Mouse (Mus musculus) hindbrain, embryonic 15.5 days (tissue): Measurements from ENCODE around the gene Phf1. TPM values are rescaled to one million over a fixed set of nuclear protein-coding genes. Genes with fewer than 3 reads are reported as not detected.

Experiments used
- ATAC-seq: fragments of 200-750 bp; cut with Nextera tagmentation; 2 replicates; pipeline ENCODE4 v1.8.0; 2017; ENCODE audit warnings: low read depth, moderate number of reproducible peaks, moderate TSS enrichment; ENCODE audit not compliant: low FRiP score
- H3K27ac ChIP-seq: fragments of 300-500 bp; sonication (generic); replicated peaks from 2 replicates; pipeline ENCODE4 v1.5.1; 2015; ENCODE audit warnings: mild to moderate bottlenecking, inconsistent platforms
- H3K27me3 ChIP-seq: fragments of 300-500 bp; sonication (generic); 2 replicates; pipeline ENCODE4 v1.6.1; 2015; ENCODE audit warnings: control low read depth, inconsistent platforms
- H3K36me3 ChIP-seq: fragments of 300-500 bp; sonication (generic); 2 replicates; pipeline ENCODE4 v1.6.1; 2015; ENCODE audit warnings: control low read depth, inconsistent platforms
- H3K4me1 ChIP-seq: fragments of 300-500 bp; sonication (generic); replicated peaks from 2 replicates; pipeline ENCODE4 v1.6.1; 2015; ENCODE audit warnings: control low read depth, inconsistent platforms
- H3K4me2 ChIP-seq: fragments of 300-500 bp; sonication (generic); 2 replicates; pipeline ENCODE4 v1.6.1; 2015; ENCODE audit warnings: moderate library complexity, mild to moderate bottlenecking, inconsistent platforms
- H3K4me3 ChIP-seq: fragments of 300-500 bp; sonication (generic); 2 replicates; pipeline ENCODE4 v1.5.1; 2015; ENCODE audit warnings: mild to moderate bottlenecking, inconsistent platforms
- H3K9ac ChIP-seq: fragments of 300-500 bp; sonication (generic); 2 replicates; pipeline ENCODE4 v1.6.1; 2015; ENCODE audit warnings: inconsistent platforms
- H3K9me3 ChIP-seq: fragments of 300-500 bp; sonication (generic); 2 replicates; pipeline ENCODE4 v1.6.1; 2016; ENCODE audit warnings: control low read depth, inconsistent platforms
- WGBS: fragments of 180-500 bp; shearing (Covaris S2); methylation state at CpG from one replicate; pipeline ENCODE4 v1.1.7; 2015; 5-methylcytosine and 5-hydroxymethylcytosine counted together
- polyA plus RNA-seq: library from polyadenylated mRNA; unstranded; fragments of >200 nt; fragmentation: Nextera tagmentation; extraction: Ambion mirVana; gene quantifications from 2 replicates; pipeline ENCODE4 v1.2.1, GENCODE M21; 2015

Gene Phf1
- polyA plus RNA-seq, 1 experiment from 2014 or later = 34.7 TPM

DNA sequence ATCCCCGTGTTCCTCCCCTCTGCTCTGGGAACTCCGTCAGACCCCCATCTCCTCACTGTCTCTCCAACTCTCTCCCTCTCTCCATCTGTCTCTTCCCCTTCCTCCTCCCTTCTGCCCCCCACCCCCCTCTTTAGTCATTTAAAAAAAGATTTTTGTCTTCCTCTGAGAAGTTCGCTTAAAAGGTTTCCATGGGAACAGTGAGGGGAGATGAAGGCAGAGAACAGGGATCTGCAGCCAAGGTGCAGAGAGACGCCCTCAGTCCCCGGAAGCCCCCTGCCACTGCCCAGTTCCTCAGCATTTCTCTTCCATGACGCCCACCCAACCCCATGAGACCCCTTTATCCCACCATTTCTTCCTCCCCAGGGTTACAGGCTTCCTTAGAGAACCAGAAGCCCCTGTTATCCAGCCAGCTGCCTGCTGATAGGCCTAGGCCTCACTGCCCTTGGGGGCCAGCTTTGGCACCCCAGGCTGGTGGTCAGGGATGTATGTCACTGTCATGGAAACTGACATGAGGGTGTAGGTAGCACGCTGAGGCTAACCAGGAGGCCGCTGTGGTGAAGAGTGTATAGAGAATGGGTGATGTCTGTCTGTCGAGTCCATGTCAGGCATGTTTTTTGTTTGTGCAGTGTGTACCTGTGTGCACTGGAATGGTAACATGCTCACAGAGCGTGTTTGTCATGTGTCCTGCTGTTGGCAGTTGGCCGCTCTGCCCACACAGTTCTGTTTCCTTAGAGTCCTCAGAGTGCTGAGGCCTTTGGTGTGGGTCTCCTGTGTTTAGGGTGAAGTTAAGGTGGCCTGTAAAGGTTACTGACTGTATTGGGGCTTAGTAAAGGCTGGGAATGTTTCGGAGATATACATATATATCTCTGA lies 14.6 kb downstream of the Phf1 start:
- peak overlapping the region; percentile 74 for H3K27ac ChIP-seq
- peak overlapping the region; percentile 30; the same call in 1 of the 2 replicates for H3K9ac ChIP-seq
- WGBS = 25% methylated on average over 12 of the region's 12 CpGs
- H3K27me3 ChIP-seq = no peaks in the 10 kb centered on the region
- H3K36me3 ChIP-seq = no peaks in the 10 kb centered on the region
- H3K4me2 ChIP-seq = peak overlapping the region; percentile 58
- peak overlapping the region; percentile 34 for H3K4me3 ChIP-seq
- H3K4me1 ChIP-seq = peaks cover 67% of the 10 kb centered on the region
- no peaks in the 10 kb centered on the region for H3K9me3 ChIP-seq
- no peak for ATAC-seq

DNA sequence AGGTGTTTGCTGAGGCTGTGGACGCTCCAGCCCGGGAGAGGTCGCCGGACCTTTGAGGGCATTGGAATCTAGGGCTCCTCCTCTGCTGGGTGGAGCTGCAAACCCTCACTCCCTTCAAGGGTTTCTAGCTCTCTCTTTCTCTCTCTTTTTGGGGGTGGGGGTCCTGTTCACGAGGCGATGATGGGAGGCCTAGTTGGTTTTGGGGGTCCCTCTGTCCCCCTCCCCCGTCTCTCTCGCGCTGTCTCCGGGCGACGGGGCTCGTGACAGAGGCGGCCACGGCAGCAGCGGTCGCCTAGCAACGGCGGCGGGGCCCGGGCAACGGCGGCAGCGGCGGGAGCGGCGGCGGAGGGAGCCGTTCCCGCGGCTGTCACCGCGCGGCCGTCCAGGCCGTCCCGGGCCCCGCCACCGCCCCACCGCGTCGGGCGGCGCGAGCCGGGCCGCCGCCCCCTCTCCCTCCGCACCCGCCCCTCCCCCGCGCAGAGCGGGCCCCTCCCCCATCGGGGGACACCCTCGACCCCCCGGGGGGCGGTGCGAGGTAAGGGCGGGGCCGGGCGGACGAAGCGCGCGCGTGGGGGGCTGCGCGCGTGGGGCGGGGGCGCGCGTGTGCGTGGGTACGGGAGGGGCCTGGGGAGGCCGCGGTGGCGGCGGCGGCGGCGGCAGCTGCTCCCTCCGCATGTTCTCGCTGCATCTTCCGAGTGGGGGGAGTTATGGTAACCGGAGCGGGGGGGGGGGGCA lies 15.6 kb downstream of the Phf1 start:
- 0% methylated on average over 27 of the region's 87 CpGs for WGBS
- Histone ChIP-seq H3K9ac (peak overlapping the region; percentile 74), H3K4me3 (peak overlapping the region; percentile 74)

DNA sequence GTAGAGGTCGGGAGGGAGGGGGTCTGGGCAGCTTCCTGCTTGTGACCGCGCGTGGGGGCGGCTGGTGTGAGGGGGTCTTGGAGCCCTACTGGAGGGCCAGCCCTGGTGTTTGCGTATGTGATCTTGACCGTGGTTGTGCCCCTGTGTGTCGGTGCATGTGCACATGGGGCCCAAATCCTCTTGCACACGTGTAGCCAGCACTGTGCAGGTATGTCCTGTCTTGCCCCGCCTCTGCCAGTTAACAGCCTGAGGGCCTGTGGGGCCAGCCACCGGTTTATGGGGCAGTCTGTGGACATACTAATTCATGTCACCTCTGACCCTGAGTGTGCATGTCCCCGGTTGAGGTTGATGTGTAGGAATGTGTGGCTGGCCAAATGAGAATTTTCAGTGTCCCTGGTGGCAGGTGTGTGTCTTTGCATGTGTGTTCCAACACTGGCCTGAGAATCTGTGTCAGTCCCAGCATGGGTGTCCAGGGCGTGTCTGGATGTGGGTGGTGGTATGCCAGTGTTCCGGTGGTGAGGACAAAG lies 16.3 kb downstream of the Phf1 start:
- WGBS = 3% methylated on average over 9 of the region's 14 CpGs
- H3K4me2 ChIP-seq = peak overlapping the region; percentile 85
- no peaks in the 10 kb centered on the region for H3K27me3 ChIP-seq
- H3K4me3 ChIP-seq = peak overlapping the region; percentile 74
- peaks cover 78% of the 10 kb centered on the region for H3K4me1 ChIP-seq
- no peaks in the 10 kb centered on the region for H3K36me3 ChIP-seq
- H3K9ac ChIP-seq = peak overlapping the region; percentile 74
- ATAC-seq = peak; percentile 6; the same call in 1 of the 2 replicates
- no peaks in the 10 kb centered on the region for H3K9me3 ChIP-seq
- H3K27ac ChIP-seq = peak overlapping the region; percentile 90

More for the DNA sequence above, 15.6 kb downstream of the Phf1 start:
- Histone ChIP-seq H3K27ac (peak overlapping the region; percentile 90), H3K36me3 (no peaks in the 10 kb centered on the region), H3K4me1 (peaks cover 72% of the 10 kb centered on the region), H3K9me3 (no peaks in the 10 kb centered on the region), H3K4me2 (peak overlapping the region; percentile 85), H3K27me3 (no peaks in the 10 kb centered on the region)
- no peak for ATAC-seq

DNA sequence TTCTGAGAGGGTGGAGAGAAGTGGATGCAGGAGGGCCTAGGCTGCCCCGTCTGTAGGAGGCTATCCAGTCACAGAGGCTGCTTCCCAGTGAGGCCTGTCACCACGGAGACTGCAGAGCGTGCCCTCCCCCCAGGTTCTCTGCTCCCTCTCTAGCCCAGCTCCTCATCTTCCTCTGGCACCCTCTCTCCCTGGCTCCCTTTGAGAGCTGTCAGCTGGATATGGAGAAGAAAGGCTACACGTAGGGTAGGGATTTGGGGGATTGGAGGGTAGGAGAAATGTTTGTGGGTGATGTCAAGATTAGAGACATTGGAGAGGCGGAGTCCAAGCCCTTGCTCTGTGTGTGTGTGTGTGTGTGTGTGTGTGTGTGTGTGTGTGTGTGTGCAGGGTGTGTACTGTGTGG lies 17.0 kb downstream of the Phf1 start:
- ATAC-seq = no peak
- Histone ChIP-seq H3K4me3 (peak overlapping the region; percentile 74), H3K27me3 (no peaks in the 10 kb centered on the region), H3K4me2 (peak overlapping the region; percentile 85), H3K36me3 (peaks cover 5% of the 10 kb centered on the region), H3K4me1 (peaks cover 79% of the 10 kb centered on the region), H3K9me3 (no peaks in the 10 kb centered on the region), H3K9ac (peak overlapping the region; percentile 74), H3K27ac (peak overlapping the region; percentile 90)
- 25% methylated on average over 5 of the region's 5 CpGs for WGBS

DNA sequence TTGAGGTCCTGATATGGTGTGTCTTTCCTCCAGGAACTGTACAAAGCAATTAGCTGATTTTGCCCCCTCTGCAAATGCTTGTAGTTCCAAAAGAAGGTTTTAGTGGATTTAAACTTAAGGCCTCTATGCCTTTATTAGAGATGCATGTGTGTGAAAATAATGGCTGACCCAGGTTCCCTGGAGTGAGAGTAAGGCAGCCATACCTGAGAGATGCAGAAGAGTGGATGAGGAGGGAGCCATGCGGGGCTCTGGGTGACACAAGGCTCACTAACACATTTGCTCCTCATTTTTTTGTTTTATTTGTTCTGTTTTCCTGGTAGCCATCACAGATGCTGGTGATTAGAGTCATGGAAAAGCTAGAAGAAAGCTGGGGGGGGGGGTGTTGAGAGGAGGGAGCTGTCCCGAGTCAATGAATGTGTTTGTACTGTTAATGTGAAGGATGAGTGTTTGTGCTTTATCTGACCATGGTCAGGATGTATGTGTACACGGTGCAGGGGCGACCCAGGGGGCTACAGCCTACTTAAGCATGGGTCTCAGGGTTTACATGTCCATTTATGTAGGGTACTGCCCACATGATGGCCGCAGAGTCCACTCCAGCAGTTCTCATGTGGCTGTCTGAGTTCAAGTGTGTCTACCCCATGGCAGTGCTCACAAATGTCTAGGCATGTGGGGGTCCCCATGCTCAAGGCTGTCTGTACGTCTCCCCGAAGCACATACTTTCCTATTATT lies 17.9 kb downstream of the Phf1 start:
- Histone ChIP-seq H3K9ac (peak overlapping the region; percentile 44), H3K27me3 (no peaks in the 10 kb centered on the region), H3K4me2 (peak overlapping the region; percentile 85), H3K27ac (peak overlapping the region; percentile 75), H3K4me3 (peak overlapping the region; percentile 74), H3K36me3 (peaks cover 14% of the 10 kb centered on the region), H3K9me3 (no peaks in the 10 kb centered on the region), H3K4me1 (peaks cover 75% of the 10 kb centered on the region)
- no peak for ATAC-seq
- WGBS = 29% methylated on average over 7 of the region's 7 CpGs

DNA sequence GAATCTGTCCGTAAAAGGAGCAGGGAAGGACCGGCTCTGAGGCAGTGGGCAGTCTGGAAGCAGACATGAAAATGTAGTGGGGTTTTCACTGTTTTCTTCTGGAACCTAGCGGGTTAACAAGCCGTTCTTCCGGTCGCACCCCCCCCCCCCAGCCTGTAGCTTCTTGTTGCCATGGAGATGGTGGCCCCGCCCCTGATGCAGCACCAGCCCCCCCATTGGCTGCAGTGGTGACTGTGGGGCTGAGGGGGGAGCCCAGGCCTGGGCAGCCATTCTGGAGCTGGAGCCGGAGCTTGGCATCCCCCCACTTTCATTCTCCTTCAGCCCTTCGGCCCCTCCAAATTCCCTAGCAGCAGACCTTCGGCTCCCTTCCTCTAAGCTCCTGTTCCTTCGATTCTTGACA lies 18.6 kb downstream of the Phf1 start:
- WGBS = 1% methylated on average over 10 of the region's 11 CpGs

DNA sequence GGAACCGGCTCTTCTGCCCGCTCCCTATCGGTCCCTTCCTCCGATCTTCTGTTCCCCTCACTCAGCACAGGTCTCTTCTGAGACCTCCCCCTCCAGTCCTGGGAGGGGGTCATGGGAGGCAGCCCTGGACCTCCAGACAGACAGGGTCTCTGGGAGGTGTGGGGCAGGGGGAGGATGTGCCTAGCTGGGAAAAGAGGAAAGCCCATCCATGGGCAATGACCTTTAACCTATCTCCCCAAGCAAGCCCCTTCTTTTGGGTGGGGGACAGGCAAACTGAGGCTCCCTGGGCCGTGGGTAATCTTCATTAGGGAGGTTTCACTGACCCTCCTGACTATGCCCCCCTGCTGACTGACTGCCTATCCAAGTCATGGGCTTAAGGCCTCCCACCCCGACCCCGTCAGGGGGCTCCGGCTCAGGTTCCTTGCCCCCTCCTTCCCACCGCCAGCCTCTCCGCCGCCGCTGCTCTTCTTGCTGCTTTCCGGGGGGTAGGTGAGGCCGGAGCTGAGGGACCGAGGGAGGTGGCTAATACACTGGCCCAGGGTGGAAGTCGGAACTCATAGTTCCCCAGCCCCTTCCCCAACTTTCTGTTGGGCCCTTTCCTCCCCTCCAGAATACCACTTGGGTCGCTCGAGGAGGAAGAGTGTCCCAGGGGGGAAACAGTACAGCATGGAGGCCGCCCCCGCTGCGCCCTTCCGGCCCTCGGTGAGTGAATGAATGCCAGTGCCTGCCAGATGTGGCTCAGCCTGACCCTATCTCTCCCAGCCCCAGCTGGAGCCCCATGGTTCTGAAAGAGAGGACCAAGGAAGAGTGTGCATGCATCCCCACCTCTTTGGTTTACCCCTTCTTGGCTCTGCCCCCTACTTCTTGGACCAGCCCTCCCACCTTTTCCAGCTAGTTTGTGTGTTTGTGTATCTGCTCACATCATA lies 19.4 kb downstream of the Phf1 start:
- 5% methylated on average over 23 of the region's 23 CpGs for WGBS
- ATAC-seq = peak; percentile 21; the same call in 1 of the 2 replicates
- peaks cover 60% of the 10 kb centered on the region for H3K4me1 ChIP-seq
- no peaks in the 10 kb centered on the region for H3K27me3 ChIP-seq
- H3K36me3 ChIP-seq = peaks cover 27% of the 10 kb centered on the region
- H3K4me2 ChIP-seq = peak overlapping the region; percentile 85
- H3K9ac ChIP-seq = peak overlapping the region; percentile 44
- peak overlapping the region; percentile 74 for H3K4me3 ChIP-seq
- H3K9me3 ChIP-seq = no peaks in the 10 kb centered on the region
- H3K27ac ChIP-seq = peak overlapping the region; percentile 75

More for the DNA sequence above, 18.6 kb downstream of the Phf1 start:
- Histone ChIP-seq H3K9ac (peak overlapping the region; percentile 44), H3K4me3 (peak overlapping the region; percentile 74), H3K36me3 (peaks cover 19% of the 10 kb centered on the region), H3K27me3 (no peaks in the 10 kb centered on the region), H3K4me2 (peak overlapping the region; percentile 85), H3K27ac (peak overlapping the region; percentile 75), H3K4me1 (peaks cover 68% of the 10 kb centered on the region), H3K9me3 (no peaks in the 10 kb centered on the region)
- ATAC-seq = peak; percentile 61

DNA sequence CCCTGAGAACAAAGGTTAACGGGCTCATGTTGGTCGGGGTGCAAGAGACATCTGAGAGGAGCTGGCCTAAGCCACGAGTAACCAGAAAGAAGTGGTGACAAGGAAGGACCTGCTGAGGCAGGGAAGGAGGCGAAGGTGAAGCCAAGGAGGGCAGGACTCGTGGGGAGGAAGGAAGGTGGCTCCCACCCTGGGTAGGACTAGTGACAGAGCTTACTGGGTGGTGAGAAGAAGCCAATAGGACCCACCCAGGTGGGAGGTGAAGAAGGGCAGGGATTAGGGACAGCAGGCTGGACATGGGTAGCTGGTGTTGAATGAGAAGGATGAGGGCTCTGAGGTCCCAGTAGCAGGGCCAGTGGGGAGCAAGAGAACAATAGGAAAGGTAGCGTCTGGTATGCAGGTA lies 20.3 kb downstream of the Phf1 start:
- no peak for ATAC-seq
- Histone ChIP-seq H3K9ac (peak overlapping the region; percentile 32), H3K4me3 (peak overlapping the region; percentile 74), H3K4me1 (peaks cover 53% of the 10 kb centered on the region), H3K4me2 (peak overlapping the region; percentile 85), H3K27ac (no peak overlapping the region), H3K9me3 (no peaks in the 10 kb centered on the region), H3K36me3 (peaks cover 35% of the 10 kb centered on the region), H3K27me3 (no peaks in the 10 kb centered on the region)
- WGBS = 29% methylated on average over 6 of the region's 6 CpGs

DNA sequence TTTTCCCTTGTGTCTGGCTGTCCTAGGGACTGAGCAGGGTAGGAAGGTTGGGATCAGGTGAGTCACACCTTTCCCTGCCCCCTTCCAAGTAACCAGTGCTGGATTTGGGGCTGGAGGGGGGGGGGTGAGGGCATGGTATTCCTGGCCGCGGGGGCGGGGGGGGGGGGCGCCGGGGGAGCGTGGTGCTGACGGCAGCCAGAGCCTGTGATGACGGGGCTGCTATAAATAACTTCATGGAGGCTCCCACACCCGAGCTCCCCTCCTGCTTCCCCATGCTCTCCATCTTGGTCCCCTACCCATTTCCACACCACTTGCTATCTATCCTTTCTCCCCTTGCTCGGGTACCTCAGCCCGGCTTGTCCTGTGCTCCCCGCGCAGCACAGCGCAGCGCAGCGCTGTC lies 20.9 kb downstream of the Phf1 start:
- H3K9ac ChIP-seq = peak overlapping the region; percentile 32; the same call in 1 of the 2 replicates
- ATAC-seq = no peak
- 12% methylated on average over 15 of the region's 16 CpGs for WGBS
- H3K4me3 ChIP-seq = peak overlapping the region; percentile 74
- H3K27ac ChIP-seq = no peak overlapping the region
- peaks cover 40% of the 10 kb centered on the region for H3K36me3 ChIP-seq
- H3K27me3 ChIP-seq = no peaks in the 10 kb centered on the region
- peak overlapping the region; percentile 85 for H3K4me2 ChIP-seq
- no peaks in the 10 kb centered on the region for H3K9me3 ChIP-seq
- H3K4me1 ChIP-seq = peaks cover 53% of the 10 kb centered on the region

DNA sequence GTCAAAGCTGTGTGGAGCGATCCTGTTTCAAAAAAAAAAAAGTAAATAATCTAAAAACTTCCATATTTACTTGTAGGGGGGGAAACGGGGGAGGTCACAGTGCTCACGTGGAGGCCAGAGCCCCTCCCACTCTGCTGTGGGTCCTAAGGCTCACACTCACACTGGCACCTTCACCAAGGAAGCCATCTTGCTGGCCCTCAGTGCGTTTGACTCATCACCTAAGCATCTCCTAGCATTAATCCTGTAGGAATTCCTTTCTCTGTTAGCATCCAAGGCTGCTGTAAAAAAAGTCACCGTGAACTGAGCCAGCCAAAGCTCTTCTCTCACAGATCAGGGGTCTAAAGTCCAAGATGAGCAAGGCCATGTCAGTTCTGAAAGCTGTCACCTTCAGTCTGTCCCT lies 23.5 kb downstream of the Phf1 start:
- no peak for ATAC-seq
- no peak overlapping the region for H3K4me2 ChIP-seq
- H3K9me3 ChIP-seq = no peaks in the 10 kb centered on the region
- no peak overlapping the region for H3K27ac ChIP-seq
- peaks cover 65% of the 10 kb centered on the region for H3K36me3 ChIP-seq
- H3K9ac ChIP-seq = no peak overlapping the region
- H3K27me3 ChIP-seq = no peaks in the 10 kb centered on the region
- H3K4me1 ChIP-seq = peaks cover 29% of the 10 kb centered on the region
- WGBS = 89% methylated on average over 5 of the region's 5 CpGs
- H3K4me3 ChIP-seq = no peak overlapping the region

DNA sequence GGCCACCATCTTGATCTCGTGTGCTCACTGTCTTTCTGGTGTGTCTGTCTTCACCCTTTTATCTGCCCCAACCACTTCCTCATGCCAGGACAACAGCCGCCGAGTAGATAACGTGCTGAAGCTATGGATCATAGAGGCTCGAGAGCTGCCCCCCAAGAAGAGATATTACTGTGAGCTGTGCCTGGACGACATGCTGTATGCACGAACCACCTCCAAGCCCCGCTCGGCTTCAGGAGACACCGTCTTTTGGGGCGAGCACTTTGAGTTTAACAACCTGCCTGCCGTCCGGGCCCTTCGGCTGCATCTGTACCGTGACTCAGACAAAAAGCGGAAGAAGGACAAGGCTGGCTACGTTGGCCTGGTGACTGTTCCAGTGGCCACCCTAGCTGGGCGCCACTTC lies 24.0 kb downstream of the Phf1 start:
- no peak overlapping the region for H3K4me3 ChIP-seq

More for the DNA sequence above, 24.0 kb downstream of the Phf1 start:
- Histone ChIP-seq H3K9ac (no peak overlapping the region), H3K27me3 (no peaks in the 10 kb centered on the region), H3K4me1 (peaks cover 23% of the 10 kb centered on the region), H3K36me3 (peaks cover 71% of the 10 kb centered on the region), H3K27ac (no peak overlapping the region), H3K4me2 (no peak overlapping the region), H3K9me3 (no peaks in the 10 kb centered on the region)
- WGBS = 94% methylated on average over 18 of the region's 18 CpGs
- ATAC-seq = no peak
